Mouse (Mus musculus) stomach, embryonic 14.5 days (tissue): ENCODE data around the gene Lhfpl2. TPM values are rescaled to one million over a fixed set of nuclear protein-coding genes. Genes with fewer than 3 reads are reported as not detected.

Experiments
- ATAC-seq: fragments of 200-750 bp; cut with Nextera tagmentation; 2 replicates; pipeline ENCODE4 v1.8.0; 2017; ENCODE audit warnings: low read depth, moderate TSS enrichment; ENCODE audit not compliant: insufficient number of reproducible peaks, insufficient read depth, low FRiP score
- H3K27ac ChIP-seq: fragments of 300-500 bp; sonication (generic); 2 replicates; pipeline ENCODE4 v1.5.1; 2014; ENCODE audit warnings: mild to moderate bottlenecking, low read length, moderate library complexity, mixed read lengths
- H3K27me3 ChIP-seq: fragments of 300-500 bp; sonication (generic); 2 replicates; pipeline ENCODE4 v1.6.1; 2014; ENCODE audit warnings: low read length, control low read depth, mixed read lengths; ENCODE audit not compliant: control insufficient read depth, insufficient read depth
- H3K36me3 ChIP-seq: fragments of 300-500 bp; sonication (generic); 2 replicates; pipeline ENCODE4 v1.6.1; 2014; ENCODE audit warnings: mild to moderate bottlenecking, control low read depth, low read length, moderate library complexity, mixed read lengths; ENCODE audit not compliant: control insufficient read depth, insufficient read depth
- H3K4me1 ChIP-seq: fragments of 300-500 bp; sonication (generic); 2 replicates; pipeline ENCODE4 v1.6.1; 2014; ENCODE audit warnings: low read length, control low read depth, mixed read lengths; ENCODE audit not compliant: control insufficient read depth, insufficient read depth
- H3K4me2 ChIP-seq: fragments of 300-500 bp; sonication (generic); replicated peaks from 2 replicates; pipeline ENCODE4 v1.6.1; 2014; ENCODE audit warnings: low read depth, low read length, control low read depth
- H3K4me3 ChIP-seq: fragments of 300-500 bp; sonication (generic); 2 replicates; pipeline ENCODE4 v1.5.1; 2014; ENCODE audit warnings: low read depth, low read length, control low read depth
- H3K9ac ChIP-seq: fragments of 300-500 bp; sonication (generic); replicated peaks from 2 replicates; pipeline ENCODE4 v1.6.1; 2014; ENCODE audit warnings: low read depth, mild to moderate bottlenecking, control low read depth, low read length, moderate library complexity, mixed read lengths
- H3K9me3 ChIP-seq: fragments of 300-500 bp; sonication (generic); 2 replicates; pipeline ENCODE4 v1.6.1; 2016; ENCODE audit warnings: low read depth, low read length, control low read depth; ENCODE audit not compliant: control insufficient read depth
- WGBS: fragments of 180-500 bp; shearing (Covaris S2); extraction: QIAGEN DNeasy Blood & Tissue Kit; methylation state at CpG from one replicate; pipeline ENCODE4 v1.1.7; 2014; 5-methylcytosine and 5-hydroxymethylcytosine counted together
- polyA plus RNA-seq: library from polyadenylated mRNA; unstranded; fragments of >200 nt; fragmentation: Nextera tagmentation; extraction: Ambion mirVana; gene quantifications from 2 replicates; pipeline ENCODE4 v1.2.1, GENCODE M21; 2014

Gene Lhfpl2
- polyA plus RNA-seq, 1 experiment from 2014 or later, result 20.8 TPM

DNA sequence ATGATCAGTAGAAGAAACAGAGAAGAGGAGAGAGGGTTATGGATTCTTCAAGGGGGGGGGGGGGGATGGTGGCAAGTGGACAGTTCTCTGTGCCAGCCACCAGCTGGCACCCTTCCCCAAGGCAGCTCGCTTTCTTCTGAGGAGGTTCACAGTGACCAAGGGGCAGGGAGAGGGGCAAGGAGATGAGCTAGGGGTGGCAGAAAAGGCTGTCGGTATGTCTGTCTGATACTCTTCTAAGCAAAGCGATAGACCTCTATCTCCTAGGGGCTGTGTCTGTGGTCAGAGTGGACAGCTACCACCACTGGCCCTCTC lies 12.7 kb downstream of the Lhfpl2 start:
- H3K4me2 ChIP-seq, result no peak overlapping the region
- peaks cover 4% of the 10 kb centered on the region; the same call in 1 of the 2 replicates for H3K4me1 ChIP-seq
- H3K9me3 ChIP-seq, result no peaks in the 10 kb centered on the region
- H3K36me3 ChIP-seq, result no peaks in the 10 kb centered on the region
- 92% methylated on average over 3 of the region's 3 CpGs for WGBS
- no peaks in the 10 kb centered on the region for H3K27me3 ChIP-seq
- no peak for ATAC-seq
- no peak overlapping the region for H3K9ac ChIP-seq
- no peak overlapping the region for H3K27ac ChIP-seq
- no peak overlapping the region for H3K4me3 ChIP-seq

DNA sequence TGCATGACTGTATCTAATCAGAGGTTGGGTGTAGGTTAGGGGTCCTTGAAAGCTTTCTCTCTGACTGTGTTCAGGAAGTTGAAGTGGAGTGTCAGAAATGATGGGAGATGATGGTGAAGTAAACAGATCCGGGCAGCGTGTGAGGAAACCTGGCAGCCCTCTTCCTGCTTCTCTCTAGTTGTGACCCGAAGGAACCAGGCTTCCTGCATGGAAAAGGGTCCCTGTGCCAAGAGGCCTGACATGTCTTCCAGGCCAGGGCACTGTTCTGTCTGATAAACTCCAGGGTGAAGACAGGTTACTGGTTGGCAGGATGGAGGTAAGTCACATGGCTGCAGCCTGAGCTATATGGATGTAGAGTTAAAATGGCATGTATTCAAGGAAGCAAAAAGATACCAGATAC lies 13.3 kb downstream of the Lhfpl2 start:
- Histone ChIP-seq H3K27ac (no peak overlapping the region), H3K9ac (no peak overlapping the region), H3K4me3 (no peak overlapping the region), H3K27me3 (no peaks in the 10 kb centered on the region), H3K4me1 (peaks cover 4% of the 10 kb centered on the region; the same call in 1 of the 2 replicates), H3K36me3 (no peaks in the 10 kb centered on the region), H3K4me2 (no peak overlapping the region), H3K9me3 (no peaks in the 10 kb centered on the region)
- WGBS, result 77% methylated on average over 3 of the region's 3 CpGs
- ATAC-seq, result no peak

GRCm38 (mm10) chr13:94073046-94073715 lies 15.6 kb downstream of the Lhfpl2 start:
- 28% methylated on average over 9 of the region's 9 CpGs for WGBS
- Histone ChIP-seq H3K4me3 (no peak overlapping the region), H3K9ac (no peak overlapping the region), H3K4me1 (peaks cover 4% of the 10 kb centered on the region; the same call in 1 of the 2 replicates), H3K27ac (no peak overlapping the region), H3K27me3 (no peaks in the 10 kb centered on the region), H3K9me3 (no peaks in the 10 kb centered on the region), H3K4me2 (no peak overlapping the region), H3K36me3 (no peaks in the 10 kb centered on the region)
- no peak for ATAC-seq

- peaks cover 4% of the 10 kb centered on the region; the same call in 1 of the 2 replicates for H3K4me1 ChIP-seq
- H3K9ac ChIP-seq, result no peak overlapping the region
- no peaks in the 10 kb centered on the region for H3K9me3 ChIP-seq
- H3K4me3 ChIP-seq, result no peak overlapping the region
- WGBS, result 63% methylated on average over 5 of the region's 5 CpGs
- H3K4me2 ChIP-seq, result no peak overlapping the region
- ATAC-seq, result no peak
- no peak overlapping the region for H3K27ac ChIP-seq
- H3K27me3 ChIP-seq, result no peaks in the 10 kb centered on the region
- H3K36me3 ChIP-seq, result no peaks in the 10 kb centered on the region
Observed at GRCm38 (mm10) chr13:94073716-94074115, 16.1 kb downstream of the Lhfpl2 start.

DNA sequence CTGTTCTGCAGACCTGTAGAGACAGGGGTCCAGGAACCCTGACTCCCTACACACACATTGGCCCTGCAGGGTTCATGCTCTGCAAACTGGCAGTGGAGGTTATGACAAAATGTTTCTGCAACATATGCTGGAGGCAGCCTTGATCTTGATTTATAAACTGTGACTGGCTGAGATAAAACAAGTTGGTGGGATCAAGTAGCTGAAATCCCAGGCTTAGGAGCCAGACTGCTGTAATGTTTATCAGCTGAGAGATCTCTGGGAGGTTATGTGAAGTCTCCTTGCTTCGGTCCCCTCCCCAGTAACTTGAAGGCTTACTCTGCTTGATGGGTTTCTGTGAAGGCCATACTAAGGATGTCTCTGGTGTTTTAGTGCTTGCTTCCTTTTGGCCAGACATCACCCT lies 17.6 kb downstream of the Lhfpl2 start:
- Histone ChIP-seq H3K27ac (no peak overlapping the region), H3K4me2 (no peak overlapping the region), H3K4me1 (peaks cover 4% of the 10 kb centered on the region; the same call in 1 of the 2 replicates), H3K4me3 (no peak overlapping the region), H3K9me3 (no peaks in the 10 kb centered on the region), H3K27me3 (no peaks in the 10 kb centered on the region), H3K36me3 (no peaks in the 10 kb centered on the region), H3K9ac (no peak overlapping the region)
- 23% methylated on average over 1 of the region's 1 CpGs for WGBS
- ATAC-seq, result no peak

DNA sequence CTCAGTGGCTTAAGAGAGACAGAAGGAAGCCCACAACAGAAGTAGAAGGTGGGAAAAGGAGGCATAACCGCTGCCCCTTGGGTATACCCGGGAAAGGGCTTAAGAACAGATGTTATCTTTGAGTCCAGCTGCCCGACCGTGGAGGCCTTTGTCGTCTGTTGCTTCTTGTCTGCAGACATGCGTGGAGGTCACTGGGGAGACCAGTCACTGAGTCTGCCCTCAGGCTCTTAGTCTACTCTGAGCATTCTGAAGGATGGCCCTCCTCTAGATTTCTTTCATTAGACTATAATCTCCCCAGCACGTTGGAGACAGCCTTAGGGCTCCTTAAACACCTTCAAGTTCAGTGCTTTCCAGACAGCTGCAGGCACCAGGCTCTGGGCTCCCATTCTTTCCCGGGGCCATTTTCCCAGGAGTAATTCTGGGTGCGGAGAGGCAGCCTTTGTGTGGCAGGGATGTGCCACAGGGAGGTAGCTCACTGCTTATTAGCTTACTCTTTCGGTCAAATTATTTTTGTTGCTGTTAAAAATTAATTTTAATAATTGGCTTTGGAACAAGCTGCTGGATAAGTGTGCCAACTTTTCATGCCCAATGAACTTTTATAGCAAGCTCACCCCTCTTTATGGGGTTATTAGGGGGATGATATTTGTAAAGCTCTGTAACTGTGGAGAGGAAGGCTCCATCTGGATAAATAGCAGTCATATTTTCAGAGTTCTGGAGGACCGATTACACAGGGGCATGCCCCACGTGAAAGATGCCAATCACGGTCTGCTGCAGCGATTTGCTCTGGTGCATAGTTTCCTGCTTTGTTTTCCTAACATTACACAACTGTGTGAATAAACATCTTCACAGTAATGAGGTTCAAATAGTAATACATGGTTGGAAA lies 19.8 kb downstream of the Lhfpl2 start:
- no peak for ATAC-seq
- Histone ChIP-seq H3K9me3 (no peaks in the 10 kb centered on the region), H3K4me2 (no peak overlapping the region), H3K4me1 (peaks cover 4% of the 10 kb centered on the region; the same call in 1 of the 2 replicates), H3K27ac (no peak overlapping the region), H3K9ac (no peak overlapping the region), H3K27me3 (no peaks in the 10 kb centered on the region), H3K36me3 (no peaks in the 10 kb centered on the region), H3K4me3 (no peak overlapping the region)
- 75% methylated on average over 14 of the region's 14 CpGs for WGBS

DNA sequence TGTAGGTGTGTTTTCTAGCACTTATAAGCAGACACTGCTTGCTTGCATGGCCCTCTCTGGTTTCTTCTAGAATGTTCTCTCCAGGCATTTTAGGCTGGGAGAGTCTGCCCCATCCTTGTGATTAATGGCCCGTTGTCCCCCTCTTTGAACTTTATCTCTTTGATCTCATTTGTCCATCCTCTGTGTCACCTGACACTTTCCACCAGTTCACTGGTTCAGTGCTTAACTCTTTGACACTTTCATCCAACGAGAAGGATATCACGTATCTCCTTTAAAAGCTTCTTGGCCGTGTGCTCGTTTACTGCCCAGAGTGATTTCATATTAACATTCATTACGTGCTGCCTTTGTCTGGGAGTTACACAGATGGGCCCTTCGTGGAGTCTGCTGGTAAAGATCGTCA lies 25.6 kb downstream of the Lhfpl2 start:
- H3K4me3 ChIP-seq, result no peak overlapping the region
- no peaks in the 10 kb centered on the region for H3K36me3 ChIP-seq
- no peak for ATAC-seq
- no peak overlapping the region for H3K9ac ChIP-seq
- no peak overlapping the region for H3K27ac ChIP-seq
- H3K9me3 ChIP-seq, result no peaks in the 10 kb centered on the region
- H3K4me2 ChIP-seq, result no peak overlapping the region
- H3K4me1 ChIP-seq, result no peaks in the 10 kb centered on the region
- WGBS, result 32% methylated on average over 8 of the region's 8 CpGs
- no peaks in the 10 kb centered on the region for H3K27me3 ChIP-seq

GRCm38 (mm10) chr13:94084220-94085126 lies 26.9 kb downstream of the Lhfpl2 start:
- no peak for ATAC-seq
- H3K4me1 ChIP-seq, result no peaks in the 10 kb centered on the region
- no peak overlapping the region for H3K4me3 ChIP-seq
- no peak overlapping the region for H3K4me2 ChIP-seq
- no peak overlapping the region for H3K27ac ChIP-seq
- no peaks in the 10 kb centered on the region for H3K9me3 ChIP-seq
- no peaks in the 10 kb centered on the region for H3K27me3 ChIP-seq
- no peak overlapping the region for H3K9ac ChIP-seq
- WGBS, result 73% methylated on average over 15 of the region's 15 CpGs
- no peaks in the 10 kb centered on the region for H3K36me3 ChIP-seq
